Mouse (Mus musculus) erythroblast, adult 5-6 weeks (primary cell): ENCODE results near the gene Slc48a1. TPM values are rescaled to one million over a fixed set of nuclear protein-coding genes. Genes with fewer than 3 reads are reported as not detected.

Source experiments
- ATAC-seq: replicated peaks from 2 replicates; pipeline ENCODE4 v1.8.0; 2016; ENCODE audit warnings: moderate number of reproducible peaks, mild to moderate bottlenecking, moderate TSS enrichment, inconsistent platforms; ENCODE audit not compliant: poor library complexity, low FRiP score, severe bottlenecking
- total RNA-seq, 2 experiments: library from RNA; stranded (forward) in 1 of 2; stranded (reverse) in 1 of 2; fragments of 150-400 nt in 1 of 2; fragments of 200-764, 138-1000 nt in 1 of 2; gene quantifications; 2 replicates each; pipeline versions ENCODE4 v1.2.3 to v1.2.4; 2015 to 2017; ENCODE audit warnings: low replicate concordance in 2 of 2

The Slc48a1 gene
- total RNA-seq, 2 experiments from 2014 or later, result 185 to 187 TPM

- ATAC-seq, result no peak
These were observed 1.4 kb upstream of the Slc48a1 start for GRCm38 (mm10) chr15:97776919-97777318.

- ATAC-seq, result no peak
These were observed 1.3 kb downstream of the Slc48a1 start for GRCm38 (mm10) chr15:97779576-97779975.

- no peak for ATAC-seq
These were observed 2.3 kb downstream of the Slc48a1 start for GRCm38 (mm10) chr15:97780611-97781031.

- ATAC-seq, result no peak
These were observed 3.8 kb downstream of the Slc48a1 start for GRCm38 (mm10) chr15:97781961-97782748.

GRCm38 (mm10) chr15:97782749-97783105 lies 4.4 kb downstream of the Slc48a1 start:
- no peak for ATAC-seq

GRCm38 (mm10) chr15:97784092-97784559 lies 5.8 kb downstream of the Slc48a1 start:
- peak; percentile 70 for ATAC-seq

- peak; percentile 16 for ATAC-seq
These were observed 6.3 kb downstream of the Slc48a1 start for GRCm38 (mm10) chr15:97784561-97785161.

- peak; percentile 70 for ATAC-seq
These were observed 7.6 kb downstream of the Slc48a1 start for GRCm38 (mm10) chr15:97785731-97786411.

GRCm38 (mm10) chr15:97786412-97787112 lies 8.2 kb downstream of the Slc48a1 start:
- ATAC-seq, result peak; percentile 21

- no peak for ATAC-seq
These were observed 9.0 kb downstream of the Slc48a1 start for GRCm38 (mm10) chr15:97787148-97787798.

GRCm38 (mm10) chr15:97787799-97788667 lies 9.7 kb downstream of the Slc48a1 start:
- no peak for ATAC-seq

GRCm38 (mm10) chr15:97788821-97789220 lies 10.5 kb downstream of the Slc48a1 start:
- no peak for ATAC-seq

- peak; percentile 28; the same call in 1 of the 2 replicates for ATAC-seq
These were observed 11.6 kb downstream of the Slc48a1 start for GRCm38 (mm10) chr15:97789761-97790505.

GRCm38 (mm10) chr15:97791126-97791700 lies 12.9 kb downstream of the Slc48a1 start:
- no peak for ATAC-seq

- ATAC-seq, result no peak
These were observed 15.2 kb downstream of the Slc48a1 start for GRCm38 (mm10) chr15:97793386-97794153.

- ATAC-seq, result no peak
These were observed 15.9 kb downstream of the Slc48a1 start for GRCm38 (mm10) chr15:97794268-97794667.
